Mouse (Mus musculus): ENCODE data around the gene Stard3nl.

DNA sequence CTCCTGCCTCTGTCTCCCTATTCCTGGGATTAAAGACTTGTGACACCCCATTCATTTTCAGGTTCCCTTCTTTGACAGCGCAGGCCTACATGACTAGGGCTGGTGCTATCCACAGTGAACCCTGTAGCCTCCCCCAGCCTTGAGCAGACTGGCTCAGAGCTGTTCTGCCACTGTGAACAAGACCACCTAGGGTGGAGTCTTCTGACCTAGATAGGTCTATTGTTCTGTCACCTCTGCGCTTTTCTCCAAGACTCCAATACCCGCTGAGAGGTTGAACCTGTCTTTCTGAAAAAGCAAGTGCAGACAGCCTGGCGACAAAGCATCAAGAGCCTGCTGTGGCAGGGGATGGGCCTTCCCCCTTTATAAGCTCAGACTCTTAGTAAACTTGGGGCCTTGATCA is 29.0 kb upstream of the Stard3nl start:
- TF ChIP-seq CTCF (IDR thresholded peaks at IDR 0.05; ENCODE audit: borderline replicate concordance, extremely low read depth, insufficient read depth, insufficient read length), result no peak
- no peak for TF ChIP-seq POLR2A (IDR thresholded peaks at IDR 0.05; ENCODE audit: borderline replicate concordance, extremely low read depth, insufficient read depth, insufficient read length, poor library complexity, severe bottlenecking)

Measured in brain, embryonic 14.5 days (tissue).